Mouse (Mus musculus) neural tube, embryonic 11.5 days (tissue): ENCODE results near the gene Eaf1. TPM values are rescaled to one million over a fixed set of nuclear protein-coding genes. Genes with fewer than 3 reads are reported as not detected.
"Not testable (repeated sequence)": the region's sequence is repeated elsewhere in the genome, so short reads cannot be mapped to it uniquely, and the experiment has no call there.

Experiments used
- ATAC-seq: fragments of 200-750 bp; cut with Nextera tagmentation; 2 replicates; pipeline ENCODE4 v1.8.0; 2017; ENCODE audit warnings: moderate number of reproducible peaks, mild to moderate bottlenecking, moderate TSS enrichment, moderate library complexity; ENCODE audit not compliant: insufficient read depth, low FRiP score, low TSS enrichment
- DNase-seq: peaks from one replicate; pipeline ENCODE4 v3.0.0-alpha.2; 2015; ENCODE audit warnings: low spot score
- H3K27ac ChIP-seq: fragments of 300-500 bp; sonication (generic); 2 replicates; pipeline ENCODE4 v1.5.1; 2014; ENCODE audit warnings: low read depth, mild to moderate bottlenecking, low read length
- H3K27me3 ChIP-seq: fragments of 300-500 bp; sonication (generic); 2 replicates; pipeline ENCODE4 v1.6.1; 2014; ENCODE audit warnings: mild to moderate bottlenecking, low read length, mixed read lengths; ENCODE audit not compliant: control insufficient read depth, insufficient read depth
- H3K36me3 ChIP-seq: fragments of 300-500 bp; sonication (generic); 2 replicates; pipeline ENCODE4 v1.6.1; 2014; ENCODE audit warnings: mild to moderate bottlenecking, low read length, moderate library complexity, mixed read lengths; ENCODE audit not compliant: control insufficient read depth, insufficient read depth
- H3K4me1 ChIP-seq: fragments of 300-500 bp; sonication (generic); 2 replicates; pipeline ENCODE4 v1.6.1; 2014; ENCODE audit warnings: low read length, mixed read lengths; ENCODE audit not compliant: control insufficient read depth, insufficient read depth
- H3K4me2 ChIP-seq: fragments of 300-500 bp; sonication (generic); 2 replicates; pipeline ENCODE4 v1.6.1; 2014; ENCODE audit warnings: low read depth, mild to moderate bottlenecking, moderate library complexity
- H3K4me3 ChIP-seq: fragments of 300-500 bp; sonication (generic); 2 replicates; pipeline ENCODE4 v1.5.1; 2014; ENCODE audit warnings: low read depth, low read length
- H3K9ac ChIP-seq: fragments of 300-500 bp; sonication (generic); 2 replicates; pipeline ENCODE4 v1.6.1; 2014; ENCODE audit warnings: mild to moderate bottlenecking, low read length
- H3K9me3 ChIP-seq: fragments of 300-500 bp; sonication (generic); 2 replicates; pipeline ENCODE4 v1.6.1; 2016; ENCODE audit warnings: low read length; ENCODE audit not compliant: control insufficient read depth
- WGBS: fragments of 180-500 bp; shearing (Covaris S2); extraction: QIAGEN DNeasy Blood & Tissue Kit; methylation state at CpG from one replicate; pipeline ENCODE4 v1.1.7; 2014; 5-methylcytosine and 5-hydroxymethylcytosine counted together
- polyA plus RNA-seq: library from polyadenylated mRNA; unstranded; fragments of >200 nt; fragmentation: Nextera tagmentation; extraction: Ambion mirVana; gene quantifications from 2 replicates; pipeline ENCODE4 v1.2.1, GENCODE M21; 2014

Eaf1 gene
- 21.8 and 22.5 TPM in 2 replicates for polyA plus RNA-seq

GRCm38 (mm10) chr14:31494349-31494974, at the start of gene Eaf1:
Gene Eaf1, plus strand, starts transcription at chr14:31494399.
- no peak for DNase-seq
- H3K4me3 ChIP-seq: peak within 1 kb of the TSS; percentile 93
- 0 out of 2 replicates have a peak, but pooled peaks cover 2% of the 10 kb centered on the region for H3K36me3 ChIP-seq
- WGBS: 1% methylated on average over 37 of the region's 37 CpGs
- no peaks in the 10 kb centered on the region for H3K27me3 ChIP-seq
- peak; percentile 50 for ATAC-seq
- H3K27ac ChIP-seq: peak within 1 kb of the TSS; percentile 80
- H3K4me2 ChIP-seq: peak within 1 kb of the TSS; percentile 96
- H3K4me1 ChIP-seq: peaks cover 18% of the 10 kb centered on the region
- no peaks in the 10 kb centered on the region for H3K9me3 ChIP-seq
- peak within 1 kb of the TSS; percentile 93 for H3K9ac ChIP-seq

GRCm38 (mm10) chr14:31448994-31449393, 45.2 kb upstream of the Eaf1 start:
- Histone ChIP-seq H3K27me3 (no peaks in the 10 kb centered on the region), H3K4me3 (no peak overlapping the region), H3K9ac (no peak overlapping the region), H3K4me2 (no peak overlapping the region), H3K36me3 (no peaks in the 10 kb centered on the region), H3K4me1 (no peaks in the 10 kb centered on the region), H3K9me3 (no peaks in the 10 kb centered on the region), H3K27ac (no peak overlapping the region)
- ATAC-seq (no peak), DNase-seq (no peak)
- 78% methylated on average over 5 of the region's 5 CpGs for WGBS

- not testable (repeated sequence) for DNase-seq, H3K9ac ChIP-seq, H3K27me3 ChIP-seq, H3K4me1 ChIP-seq, H3K9me3 ChIP-seq, H3K4me3 ChIP-seq, H3K36me3 ChIP-seq, H3K27ac ChIP-seq, ATAC-seq, H3K4me2 ChIP-seq
- 74% methylated on average over 11 of the region's 12 CpGs for WGBS
These were observed 40.3 kb upstream of the Eaf1 start for GRCm38 (mm10) chr14:31453946-31454345.

- Histone ChIP-seq H3K4me2 (no peak overlapping the region), H3K27me3 (no peaks in the 10 kb centered on the region), H3K9ac (no peak overlapping the region), H3K4me1 (no peaks in the 10 kb centered on the region), H3K36me3 (no peaks in the 10 kb centered on the region), H3K4me3 (no peak overlapping the region), H3K27ac (no peak overlapping the region), H3K9me3 (no peaks in the 10 kb centered on the region)
- ATAC-seq (no peak), DNase-seq (no peak)
- WGBS: 87% methylated on average over 8 of the region's 8 CpGs
These were observed 39.2 kb upstream of the Eaf1 start for GRCm38 (mm10) chr14:31454849-31455566.

GRCm38 (mm10) chr14:31456064-31456721, 38.0 kb upstream of the Eaf1 start:
- no peak overlapping the region for H3K9ac ChIP-seq
- no peaks in the 10 kb centered on the region for H3K4me1 ChIP-seq
- DNase-seq: no peak
- H3K4me3 ChIP-seq: no peak overlapping the region
- ATAC-seq: no peak
- 88% methylated on average over 6 of the region's 6 CpGs for WGBS
- H3K27me3 ChIP-seq: no peaks in the 10 kb centered on the region
- no peaks in the 10 kb centered on the region for H3K9me3 ChIP-seq
- H3K27ac ChIP-seq: no peak overlapping the region
- H3K36me3 ChIP-seq: no peaks in the 10 kb centered on the region
- no peak overlapping the region for H3K4me2 ChIP-seq

- H3K27ac ChIP-seq: no peak overlapping the region
- no peaks in the 10 kb centered on the region for H3K36me3 ChIP-seq
- no peaks in the 10 kb centered on the region for H3K4me1 ChIP-seq
- no peak overlapping the region for H3K4me3 ChIP-seq
- no peaks in the 10 kb centered on the region for H3K27me3 ChIP-seq
- no peaks in the 10 kb centered on the region for H3K9me3 ChIP-seq
- H3K4me2 ChIP-seq: no peak overlapping the region
- ATAC-seq: no peak
- no peak overlapping the region for H3K9ac ChIP-seq
- WGBS: 82% methylated on average over 12 of the region's 12 CpGs
- DNase-seq: no peak
These were observed 36.2 kb upstream of the Eaf1 start for GRCm38 (mm10) chr14:31458006-31458405.

- not testable (repeated sequence) for H3K27me3 ChIP-seq, H3K4me1 ChIP-seq, ATAC-seq, H3K4me3 ChIP-seq, H3K9me3 ChIP-seq, H3K27ac ChIP-seq, H3K4me2 ChIP-seq, H3K9ac ChIP-seq, H3K36me3 ChIP-seq, DNase-seq
- WGBS: 67% methylated on average over 5 of the region's 5 CpGs
These were observed 32.0 kb upstream of the Eaf1 start for GRCm38 (mm10) chr14:31462226-31462625.

GRCm38 (mm10) chr14:31462886-31463285, 31.3 kb upstream of the Eaf1 start:
- Histone ChIP-seq H3K4me3 (no peak overlapping the region), H3K9me3 (no peaks in the 10 kb centered on the region), H3K4me1 (no peaks in the 10 kb centered on the region), H3K27me3 (no peaks in the 10 kb centered on the region), H3K9ac (no peak overlapping the region), H3K36me3 (no peaks in the 10 kb centered on the region), H3K4me2 (no peak overlapping the region), H3K27ac (no peak overlapping the region)
- ATAC-seq (no peak), DNase-seq (no peak)
- 84% methylated on average over 6 of the region's 6 CpGs for whole genome bisulfite sequencing
